Mouse (Mus musculus) MEL (cell line): ENCODE measurements around the gene Slc2a2.

Source experiments
- POLR2A ChIP-seq, 2 experiments: IDR thresholded peaks; 2 replicates each; pipeline ENCODE4 v1.6.1; 2011 to 2012; ENCODE audit warnings: low read length in 2 of 2, mild to moderate bottlenecking in 2 of 2, control low read depth in 1 of 2, improper control_type of control experiment in 1 of 2, low read depth in 1 of 2, moderate library complexity in 1 of 2; ENCODE audit not compliant: control insufficient read depth in 1 of 2, insufficient read depth in 1 of 2, poor library complexity in 1 of 2
- TAL1 ChIP-seq: IDR thresholded peaks from 2 replicates; pipeline ENCODE4 v1.6.1; 2012; ENCODE audit warnings: mild to moderate bottlenecking, inconsistent platforms, low read length, moderate library complexity, mixed read lengths

DNA sequence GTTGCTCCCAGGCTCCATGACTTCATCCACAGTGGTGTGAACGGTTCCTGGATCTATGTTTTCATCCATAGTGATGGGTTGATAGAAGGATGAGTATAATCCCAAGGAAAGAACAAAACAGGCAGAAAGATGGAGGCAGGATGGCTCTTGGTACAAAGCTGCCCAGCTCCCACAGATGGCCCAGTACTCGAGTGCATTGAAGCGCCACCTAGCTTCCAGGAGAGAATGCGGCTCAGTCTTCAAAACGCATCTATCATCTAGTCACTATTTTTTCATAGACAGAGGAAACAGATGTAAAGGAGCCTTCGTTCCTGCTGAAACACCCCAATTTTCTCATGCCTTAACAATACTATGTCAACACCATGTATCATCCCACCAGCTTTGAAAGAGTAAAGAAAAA lies 25.8 kb downstream of the Slc2a2 start:
- TF ChIP-seq POLR2A (IDR thresholded peaks at IDR 0.05; ENCODE audit: control insufficient read depth in 1 of 2, insufficient read depth in 1 of 2, low read depth in 1 of 2, low read length in 2 of 2, poor library complexity in 1 of 2): no peak
- no peak for TF ChIP-seq TAL1
